Mouse (Mus musculus) right cerebral cortex, postnatal 4 days (tissue): Measurements from ENCODE around the gene Saa2.
"Not testable (repeated sequence)": the region's sequence is repeated elsewhere in the genome, so short reads cannot be mapped to it uniquely, and the experiment has no call there.

Experiments
- DNase-seq: peaks from one replicate; pipeline ENCODE4 v3.0.0-alpha.2; 2022

Gene Saa2

DNA sequence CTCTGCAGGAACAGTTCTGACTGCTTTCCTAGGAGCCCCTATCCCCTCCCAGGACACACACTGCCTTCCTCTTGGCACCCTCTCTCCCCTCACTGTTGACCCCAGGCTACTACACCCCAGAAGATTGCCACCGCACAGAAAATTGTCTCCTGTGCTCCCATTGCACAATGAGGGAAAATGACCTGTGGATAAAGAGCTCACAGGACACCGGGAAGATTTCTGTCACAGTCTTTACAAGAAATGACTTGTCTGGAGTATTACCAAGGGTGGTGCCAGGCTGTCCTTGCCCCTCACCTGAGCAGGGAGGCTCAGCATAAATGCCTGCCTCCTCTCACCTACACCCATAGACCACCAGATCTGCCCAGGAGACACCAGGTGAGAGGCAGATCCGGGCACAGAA lies at the start of gene Saa2:
Saa2 (plus strand) TSS at position 301 of the 400 bp plus-strand sequence.
- DNase-seq = no peak

- peak; percentile 96 for DNase-seq
Observed at GRCm38 (mm10) chr7:46710390-46710844, 41.2 kb upstream of the Saa2 start, which contains the start of gene Saal1. Gene Saal1 (minus strand): TSS chr7:46710680.

GRCm38 (mm10) chr7:46712250-46712649 lies 39.3 kb upstream of the Saa2 start:
- no peak for DNase-seq

DNA sequence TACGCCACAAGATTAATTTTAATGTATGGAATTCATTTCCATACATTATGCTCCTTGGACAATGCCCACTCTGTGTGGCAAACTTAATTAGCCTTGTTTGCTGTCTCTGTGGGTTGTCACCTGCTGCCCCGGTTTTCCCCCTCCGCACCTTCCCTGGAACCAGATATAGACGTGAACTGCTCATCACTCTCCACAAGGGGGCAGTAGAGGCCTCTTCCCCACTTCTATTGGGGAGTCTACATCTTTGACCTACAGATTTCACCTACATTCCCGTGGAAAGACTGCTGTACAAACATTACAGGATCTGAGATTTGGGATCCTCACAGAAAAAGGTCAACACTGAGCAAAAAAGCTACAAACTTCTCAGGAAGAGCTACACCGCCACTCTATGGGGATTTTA lies 37.1 kb upstream of the Saa2 start:
- peak; percentile 54 for DNase-seq

DNA sequence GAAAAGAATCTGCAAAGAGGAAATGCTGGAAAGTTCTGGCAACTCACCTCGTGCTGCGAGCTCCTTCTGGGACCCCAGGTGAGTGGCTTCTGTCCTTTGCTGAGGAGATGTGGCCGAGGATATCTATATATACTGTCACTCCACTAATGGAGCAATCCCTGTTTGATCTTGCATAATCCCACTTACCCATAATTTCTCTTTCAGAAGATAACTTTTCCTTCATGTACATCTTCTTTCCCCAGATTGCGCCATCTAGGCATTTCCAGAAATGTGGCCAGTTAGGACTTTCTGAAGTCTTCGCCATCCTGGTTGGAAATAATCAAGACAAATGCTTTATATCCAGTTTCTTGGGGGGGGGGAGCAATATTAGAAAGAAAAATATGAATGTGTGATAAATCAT lies 36.0 kb upstream of the Saa2 start, which contains the start of gene Saa3:
Saa3 (minus strand) TSS at position 101 of the 400 bp plus-strand sequence.
- DNase-seq = no peak

DNA sequence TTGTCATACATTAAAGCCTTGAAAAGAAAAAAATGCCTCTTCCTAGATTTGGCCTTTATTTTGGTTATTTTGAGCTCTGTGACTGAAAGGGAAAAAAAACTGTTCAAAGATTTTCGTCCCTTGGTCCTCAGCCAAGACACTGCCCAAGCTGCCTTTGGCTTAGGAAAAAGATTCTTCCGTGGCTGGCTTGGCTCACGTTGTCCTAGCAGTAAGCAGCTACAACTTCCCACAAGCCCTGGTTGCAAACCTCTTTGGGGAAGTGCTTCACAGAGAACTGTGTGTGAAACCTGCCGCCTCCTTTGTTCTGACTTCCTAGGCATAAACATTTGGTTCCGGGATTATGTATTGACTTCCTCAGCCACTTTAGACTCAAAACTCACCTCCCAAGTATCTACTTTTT lies 34.7 kb upstream of the Saa2 start:
- no peak for DNase-seq

- DNase-seq = no peak
Observed at GRCm38 (mm10) chr7:46718591-46719270, 32.9 kb upstream of the Saa2 start.

DNA sequence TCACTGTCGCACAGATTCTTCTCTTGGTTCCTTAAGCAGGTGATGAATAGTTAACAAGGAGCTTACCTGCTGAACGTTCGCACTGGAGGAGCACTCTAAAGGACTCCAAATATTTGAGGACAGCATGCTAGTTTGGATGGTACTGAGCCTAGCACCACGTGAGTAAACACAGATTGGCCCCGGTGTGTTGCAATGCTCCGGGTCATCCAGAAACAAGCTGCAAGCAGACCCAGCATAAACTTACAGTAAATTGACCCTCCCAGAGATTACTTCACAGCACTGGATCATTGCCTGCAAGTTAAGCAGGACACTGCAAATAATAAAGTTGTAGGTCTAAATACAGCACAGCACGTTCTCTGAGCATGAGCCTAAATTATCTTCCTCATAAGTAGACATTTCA lies 32.1 kb upstream of the Saa2 start:
- DNase-seq = no peak

DNA sequence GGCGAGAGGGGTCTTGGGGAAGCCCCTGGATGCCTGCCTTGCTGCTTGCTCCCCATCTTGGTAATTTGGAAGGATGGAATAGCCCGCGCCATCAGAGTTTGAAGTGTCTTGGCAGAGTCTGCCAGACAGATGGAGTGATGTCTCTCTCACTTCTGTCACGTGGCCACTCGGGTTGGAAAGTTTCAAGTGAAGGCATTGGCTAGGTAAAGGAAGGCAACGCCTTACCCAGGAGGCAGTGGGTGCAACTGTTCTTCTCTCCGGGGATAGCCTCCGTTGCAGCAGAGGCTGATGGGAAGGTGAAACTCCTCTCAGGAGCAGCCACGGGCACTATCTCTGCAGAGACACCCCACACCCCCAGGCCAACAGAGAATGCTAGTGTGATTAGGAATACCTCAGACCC lies 31.1 kb upstream of the Saa2 start:
- no peak for DNase-seq

DNA sequence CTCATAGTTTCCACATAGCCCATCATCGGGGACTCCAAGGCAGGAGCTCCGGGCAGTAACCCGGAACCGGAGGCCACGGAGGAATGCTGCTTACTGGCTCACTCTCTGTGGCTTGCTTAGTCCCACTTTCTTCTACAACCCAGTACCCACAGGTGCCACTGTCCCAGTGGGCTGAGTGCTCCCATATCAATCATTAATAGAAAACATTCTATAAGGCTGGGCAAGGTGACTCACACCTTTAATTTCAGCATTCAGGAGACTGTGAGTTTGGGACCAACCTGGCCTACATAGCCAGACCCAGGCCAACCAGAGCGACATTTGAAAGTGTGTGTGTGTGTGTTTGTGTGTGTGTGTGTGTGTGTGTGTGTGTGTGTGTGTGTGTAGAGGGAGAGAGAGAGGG lies 28.2 kb upstream of the Saa2 start:
- no peak for DNase-seq

DNA sequence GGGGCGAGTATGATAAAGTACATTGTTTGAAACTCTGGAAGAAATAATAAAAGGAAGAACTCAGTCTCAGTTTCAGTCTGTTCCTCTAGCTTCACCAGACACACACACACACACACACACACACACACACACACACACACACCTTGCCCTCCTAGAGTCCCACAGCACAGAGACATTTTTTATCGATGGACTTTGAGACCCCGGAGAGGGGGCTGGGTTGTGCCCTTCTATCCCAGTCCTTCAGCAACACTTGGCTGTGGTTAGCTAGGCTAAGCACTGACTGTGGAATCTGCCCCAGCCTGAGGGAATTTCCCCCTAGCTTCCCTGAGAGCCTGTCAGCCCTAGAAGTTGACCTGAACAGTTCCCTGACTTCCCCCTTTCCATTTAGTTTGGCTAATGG lies 27.7 kb upstream of the Saa2 start:
- DNase-seq = no peak

GRCm38 (mm10) chr7:46724396-46724795 lies 27.2 kb upstream of the Saa2 start:
- DNase-seq = no peak

DNA sequence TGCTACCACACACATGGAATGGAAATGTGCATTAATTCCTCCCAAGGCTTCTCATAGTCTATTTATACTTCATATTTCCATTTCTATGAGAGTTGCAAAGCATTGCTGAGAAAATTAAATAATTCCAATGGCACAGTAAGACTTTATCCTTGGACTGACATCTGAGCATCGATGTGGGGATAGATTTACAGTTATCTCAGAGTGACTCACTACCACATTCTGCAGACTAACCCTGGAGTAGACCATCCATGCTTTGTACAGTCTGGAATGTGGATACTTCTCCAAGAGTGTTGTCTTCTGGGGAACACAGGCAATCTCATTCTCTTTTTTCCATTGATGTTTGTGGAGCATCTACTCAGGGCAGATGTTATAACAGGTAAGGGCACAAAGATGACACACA lies 24.0 kb upstream of the Saa2 start:
- no peak for DNase-seq

GRCm38 (mm10) chr7:46732458-46732857 lies 19.1 kb upstream of the Saa2 start, which contains the start of gene Saa4:
Gene Saa4 (minus strand): TSS chr7:46732603.
- no peak for DNase-seq

GRCm38 (mm10) chr7:46734983-46735382 lies 16.6 kb upstream of the Saa2 start:
- DNase-seq = no peak

GRCm38 (mm10) chr7:46738561-46739460 lies 12.8 kb upstream of the Saa2 start:
- DNase-seq = no peak

GRCm38 (mm10) chr7:46740041-46740440 lies 11.5 kb upstream of the Saa2 start:
- DNase-seq = not testable (repeated sequence)

GRCm38 (mm10) chr7:46742880-46743279 lies 8.7 kb upstream of the Saa2 start, which contains the start of gene Saa1:
Gene Saa1 (minus strand): TSS chr7:46742980.
- not testable (repeated sequence) for DNase-seq

GRCm38 (mm10) chr7:46745816-46746215 lies 5.8 kb upstream of the Saa2 start:
- DNase-seq = no peak

DNA sequence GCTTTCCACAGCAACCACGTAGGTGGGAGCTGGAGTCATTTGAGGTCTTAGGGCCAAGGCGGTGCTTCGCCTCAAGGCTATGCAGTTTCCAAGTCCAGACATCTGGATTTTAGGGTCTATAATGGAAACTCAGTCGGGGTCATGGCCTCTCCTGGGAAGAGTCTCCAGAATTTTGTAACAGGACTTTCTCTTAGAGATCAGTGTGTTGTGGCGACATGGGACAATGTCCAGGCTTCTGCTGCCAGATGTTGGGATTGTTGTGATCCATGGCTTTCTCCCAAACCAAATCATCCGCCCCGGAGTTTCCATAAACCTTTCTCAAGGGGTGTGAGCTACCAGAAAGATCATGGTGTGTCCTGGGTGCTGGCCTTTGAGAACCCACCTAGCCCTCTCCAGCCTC lies 5.2 kb upstream of the Saa2 start:
- DNase-seq = no peak

DNA sequence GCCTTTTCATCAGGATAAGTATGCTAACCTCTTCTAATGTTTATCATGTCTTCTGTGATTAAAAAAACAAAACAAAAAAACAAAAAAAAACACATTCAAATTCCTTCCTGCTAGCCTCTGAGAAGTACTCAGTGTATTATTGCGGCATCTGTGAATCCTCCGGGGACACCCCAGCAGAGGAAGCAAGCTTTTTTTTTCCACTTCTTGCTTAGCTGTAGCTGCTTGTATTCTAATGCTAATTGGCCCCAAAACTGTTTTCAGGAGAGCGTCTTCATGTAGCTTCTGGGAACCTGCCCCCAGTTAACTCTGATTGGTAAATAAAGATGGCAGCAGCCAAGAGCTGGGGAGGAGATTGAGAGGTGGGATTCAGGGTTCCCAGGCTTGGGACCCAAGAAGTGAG lies 3.1 kb upstream of the Saa2 start:
- DNase-seq = no peak

GRCm38 (mm10) chr7:46761049-46761795 lies 9.6 kb downstream of the Saa2 start:
- no peak for DNase-seq

- DNase-seq = no peak
Observed at GRCm38 (mm10) chr7:46762601-46763000, 11.0 kb downstream of the Saa2 start.
